Mouse (Mus musculus): ENCODE data around the gene Tmprss11f. TPM values are rescaled to one million over a fixed set of nuclear protein-coding genes. Genes with fewer than 3 reads are reported as not detected.

The Tmprss11f gene
- total and polyA plus RNA-seq, 3 experiments: not detected

- H3K27me3 ChIP-seq (ENCODE audit: control insufficient read depth in 1 of 2, insufficient read depth in 2 of 2, low read length in 2 of 2): no peaks in the 10 kb centered on the region
- no peak for TF ChIP-seq CHD2 (IDR thresholded peaks at IDR 0.05; ENCODE audit: low read length)
- TF ChIP-seq USF2 (IDR thresholded peaks at IDR 0.05; ENCODE audit: borderline replicate concordance in 1 of 2, insufficient read depth in 1 of 2, low read depth in 1 of 2, low read length in 2 of 2): no peak
- TF ChIP-seq MYC (IDR thresholded peaks at IDR 0.05; ENCODE audit: low read depth, low read length): no peak
- peak; percentile 32 for TF ChIP-seq SMC3 (IDR thresholded peaks at IDR 0.05; ENCODE audit: low read depth, low read length)
- TF ChIP-seq RAD21 (IDR thresholded peaks at IDR 0.05; ENCODE audit: low read depth, low read length): peak; percentile 39
- no peak for TF ChIP-seq KAT2A (conservative IDR thresholded peaks at IDR 0.05; ENCODE audit: low read depth, low read length)
- no peak for TF ChIP-seq CHD1 (IDR thresholded peaks at IDR 0.05; ENCODE audit: low read depth, low read length)
- peak in 1 of 3 experiments; percentile 20; a peak in 1 of 6 replicates for TF ChIP-seq CTCF (IDR thresholded peaks at IDR 0.05 in 2 of 3, conservative IDR thresholded peaks at IDR 0.05 in 1 of 3; ENCODE audit: control insufficient read depth in 1 of 3, insufficient read depth in 1 of 3, low read depth in 2 of 3, low read length in 3 of 3, poor library complexity in 1 of 3, severe bottlenecking in 1 of 3)
- no peak for TF ChIP-seq EP300 (IDR thresholded peaks at IDR 0.05; ENCODE audit: low read depth in 1 of 2, low read length in 2 of 2)
- no peak overlapping the region for H3K9ac ChIP-seq (ENCODE audit: control insufficient read depth, low read depth, low read length, poor library complexity, severe bottlenecking)
- H3K27ac ChIP-seq (ENCODE audit: control insufficient read depth, low read depth, low read length): no peak overlapping the region
- DNase-seq (ENCODE audit: low read depth, low spot score): peak; percentile 3
- H3K36me3 ChIP-seq (ENCODE audit: control insufficient read depth in 1 of 2, insufficient read depth in 2 of 2, low read length in 2 of 2): no peaks in the 10 kb centered on the region
- H3K4me3 ChIP-seq (ENCODE audit: control insufficient read depth in 1 of 2, insufficient read depth in 1 of 2, low read depth in 2 of 2, low read length in 2 of 2): no peak overlapping the region
- no peaks in the 10 kb centered on the region for H3K79me2 ChIP-seq (ENCODE audit: control insufficient read depth, insufficient read depth, low read length, poor library complexity)
- no peaks in the 10 kb centered on the region for H3K9me3 ChIP-seq (replicated peaks; ENCODE audit: insufficient read depth, low read length)
- H3K4me1 ChIP-seq (ENCODE audit: control insufficient read depth in 1 of 2, insufficient read depth in 2 of 2, low read length in 2 of 2): no peaks in the 10 kb centered on the region
Observed at GRCm38 (mm10) chr5:86482562-86482961, 149.7 kb downstream of the Tmprss11f start.

- Histone ChIP-seq H3K79me2 (ENCODE audit: control insufficient read depth, insufficient read depth, low read length, poor library complexity) (no peaks in the 10 kb centered on the region), H3K9me3 (replicated peaks; ENCODE audit: insufficient read depth, low read length) (no peaks in the 10 kb centered on the region), H3K27me3 (ENCODE audit: control insufficient read depth in 1 of 2, insufficient read depth in 2 of 2, low read length in 2 of 2) (no peaks in the 10 kb centered on the region), H3K36me3 (ENCODE audit: control insufficient read depth in 1 of 2, insufficient read depth in 2 of 2, low read length in 2 of 2) (no peaks in the 10 kb centered on the region), H3K4me3 (ENCODE audit: control insufficient read depth in 1 of 2, insufficient read depth in 1 of 2, low read depth in 2 of 2, low read length in 2 of 2) (no peak overlapping the region), H3K4me1 (ENCODE audit: control insufficient read depth in 1 of 2, insufficient read depth in 2 of 2, low read length in 2 of 2) (no peaks in the 10 kb centered on the region), H3K27ac (ENCODE audit: control insufficient read depth, low read depth, low read length) (no peak overlapping the region), H3K9ac (ENCODE audit: control insufficient read depth, low read depth, low read length, poor library complexity, severe bottlenecking) (no peak overlapping the region)
- TF ChIP-seq NELFE (IDR thresholded peaks at IDR 0.05; ENCODE audit: low read depth, low read length): no peak
- TF ChIP-seq CHD1 (IDR thresholded peaks at IDR 0.05; ENCODE audit: low read depth, low read length): no peak
- TF ChIP-seq USF2 (IDR thresholded peaks at IDR 0.05; ENCODE audit: borderline replicate concordance in 1 of 2, insufficient read depth in 1 of 2, low read depth in 1 of 2, low read length in 2 of 2): no peak
- TF ChIP-seq CHD2 (IDR thresholded peaks at IDR 0.05; ENCODE audit: low read length): no peak
- TF ChIP-seq ZKSCAN1 (IDR thresholded peaks at IDR 0.05; ENCODE audit: low read depth, low read length): no peak
- TF ChIP-seq POLR2AphosphoS5 (IDR thresholded peaks at IDR 0.05; ENCODE audit: borderline replicate concordance, low read depth, low read length): no peak
- no peak for TF ChIP-seq MXI1 (IDR thresholded peaks at IDR 0.05; ENCODE audit: low read depth, low read length)
- no peak for TF ChIP-seq SIN3A (IDR thresholded peaks at IDR 0.05; ENCODE audit: low read length)
- no peak for TF ChIP-seq KAT2A (conservative IDR thresholded peaks at IDR 0.05; ENCODE audit: low read depth, low read length)
- TF ChIP-seq RAD21 (IDR thresholded peaks at IDR 0.05; ENCODE audit: low read depth, low read length): no peak
- no peak for TF ChIP-seq GATA1 (IDR thresholded peaks at IDR 0.05; ENCODE audit: low read depth, low read length)
- no peak for TF ChIP-seq CTCF (IDR thresholded peaks at IDR 0.05 in 2 of 3, conservative IDR thresholded peaks at IDR 0.05 in 1 of 3; ENCODE audit: control insufficient read depth in 1 of 3, insufficient read depth in 1 of 3, low read depth in 2 of 3, low read length in 3 of 3, poor library complexity in 1 of 3, severe bottlenecking in 1 of 3)
- TF ChIP-seq JUND (IDR thresholded peaks at IDR 0.05; ENCODE audit: low read depth, low read length): no peak
- TF ChIP-seq E2F4 (IDR thresholded peaks at IDR 0.05; ENCODE audit: borderline replicate concordance, low read depth, low read length): no peak
- no peak for TF ChIP-seq NRF1 (IDR thresholded peaks at IDR 0.05; ENCODE audit: insufficient read depth, low read depth, low read length, poor library complexity, severe bottlenecking)
- DNase-seq (ENCODE audit: low read depth, low spot score): no peak
Observed at GRCm38 (mm10) chr5:86482031-86482430, 150.2 kb downstream of the Tmprss11f start.

Data from MEL (cell line).